ENCODE assay signal across 10 mouse cellular contexts in genomic region chr17:13381286-13381685, GRCm38 (mm10). TPM values are rescaled to one million over a fixed set of nuclear protein-coding genes. Genes with fewer than 3 reads are reported as not detected.
"Had no signal": no experiment of that assay in that cellular context is flagged by ENCODE, and none has a peak within 500 bp of the region (broad histone marks: within the 10 kb centered on the region; RNA-seq: fewer than 3 reads in every experiment).

No protein-coding gene starts in this region.

RNA-seq across cellular contexts. Expression of gene Tcp10c, which starts 26.9 kb away (rescaled TPM):
- polyA plus RNA-seq: neural tube, embryonic 14.5 days; neural tube, embryonic 15.5 days; small intestine, adult 2 months; spleen, adult 2 months; stomach, embryonic 14.5 days; stomach, embryonic 15.5 days; stomach, embryonic 16.5 days; stomach, postnatal 0 days; thymus, postnatal 0 days; urinary bladder, adult 2 months had no signal
